ENCODE assay signal across 8 mouse cellular contexts in the genomic region with DNA sequence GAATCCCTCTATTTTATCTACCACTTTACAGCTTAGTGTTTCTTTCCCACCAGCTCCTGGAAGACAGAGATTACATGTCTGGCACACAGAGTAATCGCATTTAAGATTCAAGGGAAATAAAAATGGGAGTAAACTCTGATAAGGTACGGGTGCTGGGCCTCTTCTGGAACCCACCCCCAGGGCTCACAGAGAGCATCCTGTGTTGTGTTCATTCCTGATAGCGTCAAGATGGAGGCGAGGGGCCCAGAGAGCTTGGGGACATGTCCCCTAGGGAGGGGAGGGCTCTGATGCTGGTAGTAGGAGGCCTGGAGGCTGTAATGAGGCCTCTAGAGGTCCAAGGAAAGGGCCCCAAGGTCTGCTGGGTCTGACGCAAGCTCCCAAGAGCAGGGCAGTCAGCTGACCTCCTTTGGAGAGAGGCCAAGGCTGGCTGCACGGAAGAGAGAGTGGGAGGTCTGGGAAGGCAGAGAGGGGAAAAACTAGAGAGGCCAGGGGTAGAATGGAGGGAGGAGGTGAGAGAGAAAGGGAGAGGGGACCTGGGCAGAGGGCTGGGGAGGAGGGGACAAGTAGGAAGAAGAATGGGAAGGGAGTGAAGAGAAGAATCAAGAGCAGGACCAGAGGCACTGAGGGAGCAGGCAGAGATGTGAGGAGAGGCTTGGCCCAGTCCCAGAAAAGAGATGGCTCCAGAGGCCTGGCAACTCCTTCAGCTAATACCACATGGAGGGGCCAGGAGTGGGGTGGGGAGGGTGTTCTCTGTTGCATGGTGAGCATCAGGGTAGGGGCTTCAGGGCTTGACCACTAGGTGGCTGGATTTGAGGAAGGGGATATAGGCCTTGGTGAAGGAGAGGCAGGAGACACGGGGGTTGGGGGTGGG.
DNase-seq lines count a peak whose midpoint lies in the region; ATAC-seq lines count a peak whose summit lies in the region.

No protein-coding gene starts in this region.

- H3K36me3 ChIP-seq in forebrain, embryonic 13.5 days (ENCODE audit: poor library complexity, severe bottlenecking): no peaks in the 10 kb centered on the region
- no peaks in the 10 kb centered on the region for H3K36me3 ChIP-seq in forebrain, embryonic 11.5 days (ENCODE audit: control insufficient read depth, insufficient read depth, low read length)
- H3K36me3 ChIP-seq in heart, embryonic 14.5 days (ENCODE audit: control insufficient read depth, insufficient read depth, low read length): no peaks in the 10 kb centered on the region

- no peak overlapping the region for H3K27ac ChIP-seq in forebrain, embryonic 13.5 days
- H3K27ac ChIP-seq in forebrain, embryonic 11.5 days (ENCODE audit: low read depth, low read length): no peak overlapping the region
- H3K27ac ChIP-seq in heart, embryonic 14.5 days (replicated peaks in 1 of 2; ENCODE audit: control insufficient read depth in 1 of 2, insufficient read depth in 1 of 2, low read depth in 2 of 2, low read length in 2 of 2): peak overlapping the region; percentile 84 to 88

- WGBS in forebrain, embryonic 13.5 days: 59% methylated on average over 7 of the region's 7 CpGs
- WGBS in forebrain, embryonic 11.5 days: 72% methylated on average over 7 of the region's 7 CpGs
- 30% methylated on average over 7 of the region's 7 CpGs for WGBS in heart, embryonic 14.5 days

- no peaks in the 10 kb centered on the region for H3K9me3 ChIP-seq in forebrain, embryonic 13.5 days (replicated peaks)
- H3K9me3 ChIP-seq in forebrain, embryonic 11.5 days (ENCODE audit: control insufficient read depth, low read length): no peaks in the 10 kb centered on the region
- no peaks in the 10 kb centered on the region for H3K9me3 ChIP-seq in heart, embryonic 14.5 days (ENCODE audit: control insufficient read depth, low read length)

- peak; percentile 55 for ATAC-seq in forebrain, embryonic 13.5 days
- ATAC-seq in forebrain, embryonic 11.5 days (replicated peaks; ENCODE audit: low FRiP score): no peak
- ATAC-seq in common myeloid progenitor, adult 5-6 weeks (replicated peaks; ENCODE audit: low read depth, poor library complexity, severe bottlenecking): peak; percentile 72
- ATAC-seq in heart, embryonic 14.5 days (ENCODE audit: insufficient number of reproducible peaks, insufficient read depth, low FRiP score, low read depth): peak; percentile 85

- H3K4me2 ChIP-seq in forebrain, embryonic 13.5 days: no peak overlapping the region
- no peak overlapping the region for H3K4me2 ChIP-seq in forebrain, embryonic 11.5 days (ENCODE audit: low read depth, low read length, severe bottlenecking)
- H3K4me2 ChIP-seq in heart, embryonic 14.5 days (ENCODE audit: low read length): peak overlapping the region; percentile 11

- DNase-seq in forebrain, embryonic 11.5 days (ENCODE audit: low spot score): no peak
- DNase-seq in kidney, postnatal 10 days: peak; percentile 88
- peak; percentile 76 for DNase-seq in lung, postnatal 36 days
- peak; percentile 52 to 75 for DNase-seq in urinary bladder, postnatal 4 days (ENCODE audit: low spot score in 2 of 2)
- no peak for DNase-seq in cerebellum, adult 9-10 months

- H3K9ac ChIP-seq in forebrain, embryonic 13.5 days: no peak overlapping the region
- no peak overlapping the region for H3K9ac ChIP-seq in forebrain, embryonic 11.5 days (ENCODE audit: low read length)
- H3K9ac ChIP-seq in heart, embryonic 14.5 days (ENCODE audit: low read length): peak overlapping the region; percentile 44; the same call in 1 of the 2 replicates

- peaks cover 7% of the 10 kb centered on the region for H3K4me1 ChIP-seq in forebrain, embryonic 13.5 days
- no peaks in the 10 kb centered on the region for H3K4me1 ChIP-seq in forebrain, embryonic 11.5 days (replicated peaks; ENCODE audit: control insufficient read depth, insufficient read depth, low read length)
- H3K4me1 ChIP-seq in heart, embryonic 14.5 days (ENCODE audit: control insufficient read depth in 2 of 2, insufficient read depth in 2 of 2, low read length in 2 of 2): peaks cover 21 to 35% of the 10 kb centered on the region in 2 experiments

- H3K4me3 ChIP-seq in forebrain, embryonic 13.5 days: no peak overlapping the region
- H3K4me3 ChIP-seq in forebrain, embryonic 11.5 days (ENCODE audit: low read depth, low read length): no peak overlapping the region
- no peak overlapping the region for H3K4me3 ChIP-seq in heart, embryonic 14.5 days (ENCODE audit: control insufficient read depth in 1 of 2, insufficient read depth in 1 of 2, low read depth in 1 of 2, low read length in 2 of 2)

- H3K27me3 ChIP-seq in forebrain, embryonic 13.5 days: no peaks in the 10 kb centered on the region
- no peaks in the 10 kb centered on the region for H3K27me3 ChIP-seq in forebrain, embryonic 11.5 days (ENCODE audit: control insufficient read depth, insufficient read depth, low read length)
- H3K27me3 ChIP-seq in heart, embryonic 14.5 days (ENCODE audit: control insufficient read depth, insufficient read depth, low read length): no peaks in the 10 kb centered on the region

Comparison
In these comparisons a context has a peak if more than half of its experiments do, and no peak if none do; other contexts are left out.
1. H3K27ac ChIP-seq: peak in heart, embryonic 14.5 days (2 of 2); none in forebrain, embryonic 13.5 days (single experiment) and forebrain, embryonic 11.5 days (single experiment).
2. DNase-seq: peak in kidney, postnatal 10 days (single experiment), lung, postnatal 36 days (single experiment) and urinary bladder, postnatal 4 days (2 of 2); none in forebrain, embryonic 11.5 days (single experiment) and cerebellum, adult 9-10 months (single experiment).